Mouse (Mus musculus) cerebellum, adult 2 months (tissue): Measurements from ENCODE around the gene Trpv4. TPM values are rescaled to one million over a fixed set of nuclear protein-coding genes. Genes with fewer than 3 reads are reported as not detected.

Experiments
- DNase-seq, 2 experiments: peaks; one replicate each; pipeline ENCODE4 v3.0.0; 2021
- H3K27ac ChIP-seq: fragments of 200-500 bp; 2 replicates; pipeline ENCODE4 v1.5.1; 2012; ENCODE audit warnings: low read length, control low read depth, inconsistent platforms; ENCODE audit not compliant: insufficient read depth
- H3K27me3 ChIP-seq: fragments of 200-500 bp; 2 replicates; pipeline ENCODE4 v1.6.1; 2012; ENCODE audit warnings: inconsistent platforms, mild to moderate bottlenecking, low read length, moderate library complexity; ENCODE audit not compliant: control insufficient read depth, insufficient read depth
- H3K4me1 ChIP-seq: fragments of 200-500 bp; 2 replicates; pipeline ENCODE4 v1.6.1; 2011; ENCODE audit warnings: low read length; ENCODE audit not compliant: control insufficient read depth, insufficient read depth
- H3K4me3 ChIP-seq: fragments of 200-500 bp; replicated peaks from 2 replicates; pipeline ENCODE3; 2011; ENCODE audit warnings: mild to moderate bottlenecking, low read depth, low read length, control low read depth; ENCODE audit not compliant: insufficient read depth
- CTCF ChIP-seq: fragments of 200-500 bp; IDR thresholded peaks from 2 replicates; pipeline ENCODE4 v1.5.1; 2011; ENCODE audit warnings: low read depth, mild to moderate bottlenecking, control low read depth, low read length, moderate library complexity, borderline replicate concordance; ENCODE audit not compliant: insufficient read depth
- POLR2A ChIP-seq: fragments of 200-500 bp; IDR thresholded peaks from 2 replicates; pipeline ENCODE4 v1.6.1; 2011; ENCODE audit warnings: low read length, control low read depth, borderline replicate concordance; ENCODE audit not compliant: insufficient read depth
- WGBS: fragments of 180-500 bp; shearing (Covaris S2); methylation state at CpG from one replicate; pipeline ENCODE4 v1.1.7; 2018; 5-methylcytosine and 5-hydroxymethylcytosine counted together
- polyA plus RNA-seq: library from polyadenylated mRNA; depleted of rRNA; stranded (reverse); fragments of >200 nt; gene quantifications from 2 replicates; pipeline ENCODE4 v1.2.3, GENCODE M21; 2012

Trpv4 gene
- polyA plus RNA-seq, 1 experiment = 3.0 TPM

DNA sequence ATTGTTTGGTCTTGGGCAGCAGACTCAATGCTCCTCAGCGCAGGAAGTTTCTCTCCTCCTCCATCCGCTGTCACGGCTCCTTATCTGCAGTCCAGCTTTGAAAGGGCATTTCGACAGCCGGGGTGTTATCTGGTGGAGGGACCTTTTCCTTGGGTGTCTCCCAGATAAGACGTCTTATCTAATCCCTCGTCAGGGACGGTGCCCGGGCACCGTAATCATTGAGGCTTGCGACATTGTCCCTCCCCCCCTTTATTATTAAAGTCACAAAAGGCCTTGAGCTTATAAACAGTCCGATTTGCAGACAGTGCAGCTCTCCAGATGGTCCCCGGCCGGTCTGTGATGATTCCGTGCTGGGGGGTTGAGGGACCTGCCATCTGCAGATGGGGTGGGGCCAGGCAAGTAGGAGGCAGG lies 67.1 kb downstream of the Trpv4 start:
- no peak for DNase-seq
- WGBS = 40% methylated on average over 15 of the region's 15 CpGs
- Histone ChIP-seq H3K4me1 (peaks cover 25% of the 10 kb centered on the region), H3K27me3 (no peaks in the 10 kb centered on the region), H3K4me3 (no peak overlapping the region), H3K27ac (no peak overlapping the region)
- TF ChIP-seq CTCF = no peak
- TF ChIP-seq POLR2A = no peak

- Histone ChIP-seq H3K4me3 (no peak overlapping the region), H3K27me3 (no peaks in the 10 kb centered on the region), H3K27ac (no peak overlapping the region), H3K4me1 (peaks cover 25% of the 10 kb centered on the region)
- 57% methylated on average over 17 of the region's 17 CpGs for WGBS
- TF ChIP-seq CTCF (no peak), POLR2A (no peak)
- no peak for DNase-seq
These were observed 67.9 kb downstream of the Trpv4 start for GRCm38 (mm10) chr5:114590043-114590913.

GRCm38 (mm10) chr5:114589454-114589853 lies 68.8 kb downstream of the Trpv4 start:
- no peak for DNase-seq
- Histone ChIP-seq H3K27me3 (no peaks in the 10 kb centered on the region), H3K4me1 (peaks cover 25% of the 10 kb centered on the region), H3K27ac (no peak overlapping the region), H3K4me3 (no peak overlapping the region)
- WGBS = 82% methylated on average over 2 of the region's 2 CpGs
- no peak for TF ChIP-seq CTCF
- no peak for TF ChIP-seq POLR2A

DNA sequence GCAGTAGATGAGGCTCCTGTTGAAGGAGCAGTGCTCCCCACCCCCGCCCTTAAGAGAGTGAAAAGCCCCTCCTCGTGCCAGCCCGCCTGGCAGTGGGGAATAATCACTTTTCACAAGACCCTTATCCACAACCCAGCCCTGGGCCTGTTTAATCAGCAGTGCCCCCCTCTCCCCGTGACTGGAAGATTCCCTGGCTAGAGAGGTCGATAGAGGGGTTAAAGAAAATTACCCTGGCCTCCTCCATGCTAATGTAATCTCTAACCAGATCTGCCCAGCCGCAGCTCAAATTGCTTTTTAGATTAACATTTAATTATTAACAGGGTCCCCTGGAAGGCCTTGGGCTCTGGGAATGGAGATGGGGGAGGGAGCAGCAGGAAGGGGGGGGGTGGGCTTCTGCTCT lies 69.2 kb downstream of the Trpv4 start:
- DNase-seq = no peak
- TF ChIP-seq POLR2A (no peak), CTCF (no peak)
- WGBS = 80% methylated on average over 6 of the region's 6 CpGs
- no peak overlapping the region for H3K27ac ChIP-seq
- H3K4me3 ChIP-seq = no peak overlapping the region
- peaks cover 25% of the 10 kb centered on the region for H3K4me1 ChIP-seq
- H3K27me3 ChIP-seq = no peaks in the 10 kb centered on the region

DNA sequence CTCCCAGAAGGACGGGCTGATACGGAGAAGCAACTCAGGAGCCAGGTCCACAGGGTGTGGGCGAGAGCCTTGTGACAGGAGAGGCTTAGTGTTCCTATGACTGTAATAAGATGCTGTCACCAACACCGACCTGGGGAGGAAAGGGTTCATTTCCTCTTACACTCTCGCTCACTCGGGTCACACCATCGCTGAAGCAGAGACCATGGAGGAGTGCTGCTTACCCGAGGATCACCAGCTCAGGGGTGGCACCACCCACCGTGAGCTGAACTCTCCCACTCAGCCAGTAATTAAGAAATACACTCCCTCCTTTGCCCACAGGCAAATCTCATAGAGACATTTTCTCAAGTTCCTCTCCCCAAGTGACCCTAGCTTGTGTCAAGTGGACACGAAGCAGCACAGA lies 69.8 kb downstream of the Trpv4 start:
- whole genome bisulfite sequencing = 82% methylated on average over 10 of the region's 10 CpGs
- no peak for DNase-seq
- Histone ChIP-seq H3K27ac (no peak overlapping the region), H3K27me3 (no peaks in the 10 kb centered on the region), H3K4me3 (no peak overlapping the region), H3K4me1 (peaks cover 25% of the 10 kb centered on the region)
- no peak for TF ChIP-seq CTCF
- TF ChIP-seq POLR2A = no peak

DNA sequence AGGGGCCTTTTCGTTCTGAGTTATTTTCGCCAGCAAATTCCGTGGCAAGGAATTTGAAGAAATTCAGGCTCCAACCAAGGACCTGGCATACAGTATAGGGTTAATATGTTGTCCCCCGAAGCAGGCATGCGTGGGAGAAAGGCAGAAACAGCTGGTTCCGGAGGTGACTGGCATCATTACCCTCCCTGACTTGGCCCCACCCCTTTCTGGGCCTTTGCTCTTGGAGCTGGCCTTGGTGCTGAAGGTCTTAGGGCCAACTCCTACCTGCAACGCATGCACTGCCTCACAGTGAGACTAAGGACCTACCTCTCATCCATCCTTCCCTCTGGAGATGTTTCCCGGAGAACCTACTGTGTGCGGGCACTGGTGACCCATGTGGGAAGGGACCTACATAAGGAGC lies 70.3 kb downstream of the Trpv4 start:
- Histone ChIP-seq H3K27ac (no peak overlapping the region), H3K4me1 (peaks cover 25% of the 10 kb centered on the region), H3K27me3 (no peaks in the 10 kb centered on the region), H3K4me3 (no peak overlapping the region)
- no peak for TF ChIP-seq CTCF
- no peak for TF ChIP-seq POLR2A
- no peak for DNase-seq
- 69% methylated on average over 9 of the region's 9 CpGs for WGBS

DNA sequence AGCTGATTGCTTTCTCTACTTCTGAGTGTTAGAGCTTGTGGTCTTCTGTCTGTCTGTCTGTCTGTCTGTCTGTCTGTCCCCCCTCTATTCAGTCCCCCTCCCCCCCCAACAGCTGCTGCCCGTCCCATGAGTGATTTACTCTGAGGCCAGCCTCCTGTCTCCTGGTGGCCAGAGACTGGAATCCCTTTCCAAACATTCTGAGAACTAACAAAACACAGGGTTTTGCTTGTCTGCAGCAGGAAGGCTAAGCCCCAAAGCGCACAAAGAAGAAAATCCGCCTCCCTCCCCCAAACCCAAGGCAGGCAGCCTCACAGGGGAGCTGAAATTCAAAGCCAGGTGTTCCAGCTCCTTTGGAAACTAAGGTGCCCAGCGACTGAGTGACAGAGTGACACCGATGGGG lies 72.5 kb downstream of the Trpv4 start:
- 45% methylated on average over 5 of the region's 5 CpGs for WGBS
- Histone ChIP-seq H3K4me1 (peaks cover 14% of the 10 kb centered on the region), H3K4me3 (no peak overlapping the region), H3K27me3 (no peaks in the 10 kb centered on the region), H3K27ac (no peak overlapping the region)
- no peak for DNase-seq
- TF ChIP-seq CTCF = no peak
- no peak for TF ChIP-seq POLR2A
